Mouse (Mus musculus) small intestine, adult 2 months (tissue): ENCODE results near the gene 6030468B19Rik. TPM values are rescaled to one million over a fixed set of nuclear protein-coding genes. Genes with fewer than 3 reads are reported as not detected.
A peak's percentile ranks its signal among the peaks of the same experiment; 100 is the strongest.

Experiments
- H3K27ac ChIP-seq: fragments of 200-500 bp; 2 replicates; pipeline ENCODE4 v1.5.1; 2012; ENCODE audit warnings: low read depth, low read length, control low read depth, inconsistent platforms; ENCODE audit not compliant: insufficient read depth
- H3K27me3 ChIP-seq: fragments of 200-500 bp; 2 replicates; pipeline ENCODE4 v1.6.1; 2012; ENCODE audit warnings: mild to moderate bottlenecking, moderate library complexity, low read length, inconsistent platforms; ENCODE audit not compliant: control insufficient read depth, insufficient read depth
- H3K36me3 ChIP-seq: fragments of 200-500 bp; 2 replicates; pipeline ENCODE4 v1.6.1; 2012; ENCODE audit warnings: mild to moderate bottlenecking, low read length, control low read depth, inconsistent platforms; ENCODE audit not compliant: control insufficient read depth, insufficient read depth
- H3K4me1 ChIP-seq: fragments of 200-500 bp; 2 replicates; pipeline ENCODE4 v1.6.1; 2012; ENCODE audit warnings: low read length, inconsistent platforms, mixed read lengths; ENCODE audit not compliant: control insufficient read depth, insufficient read depth, insufficient read length
- H3K4me3 ChIP-seq: fragments of 200-500 bp; 2 replicates; pipeline ENCODE4 v1.5.1; 2012; ENCODE audit warnings: low read depth, mild to moderate bottlenecking, control low read depth, inconsistent platforms, low read length, moderate library complexity
- CTCF ChIP-seq: fragments of 200-500 bp; IDR thresholded peaks from 2 replicates; pipeline ENCODE4 v1.5.1; 2012; ENCODE audit warnings: low read depth, mild to moderate bottlenecking, control low read depth, inconsistent platforms, low read length, moderate library complexity, mixed read lengths; ENCODE audit not compliant: insufficient replicate concordance, insufficient read length; ENCODE audit errors: extremely low read depth
- POLR2A ChIP-seq: fragments of 200-500 bp; IDR thresholded peaks from 2 replicates; pipeline ENCODE4 v1.6.1; 2012; ENCODE audit warnings: low read depth, mild to moderate bottlenecking, control low read depth, inconsistent platforms, low read length, moderate library complexity
- WGBS: fragments of 180-500 bp; shearing (Covaris S2); methylation state at CpG from one replicate; pipeline ENCODE4 v1.1.7; 2018; 5-methylcytosine and 5-hydroxymethylcytosine counted together
- polyA plus RNA-seq: library from polyadenylated mRNA; depleted of rRNA; stranded (reverse); fragments of >200 nt; gene quantifications from 2 replicates; pipeline ENCODE4 v1.2.3, GENCODE M21; 2012

Gene 6030468B19Rik
- polyA plus RNA-seq, 1 experiment: 0.47 TPM

- Histone ChIP-seq H3K36me3 (peaks cover 43% of the 10 kb centered on the region), H3K27ac (peak overlapping the region; percentile 52), H3K4me1 (peaks cover 39% of the 10 kb centered on the region), H3K27me3 (no peaks in the 10 kb centered on the region), H3K4me3 (no peak overlapping the region)
- WGBS: 62% methylated on average over 13 of the region's 13 CpGs
- TF ChIP-seq CTCF: no peak
- 0 out of 2 replicates have a peak, but pooled peaks have one; percentile 19 for TF ChIP-seq POLR2A
These were observed 19.0 kb downstream of the 6030468B19Rik start for GRCm38 (mm10) chr11:117816389-117816996.

DNA sequence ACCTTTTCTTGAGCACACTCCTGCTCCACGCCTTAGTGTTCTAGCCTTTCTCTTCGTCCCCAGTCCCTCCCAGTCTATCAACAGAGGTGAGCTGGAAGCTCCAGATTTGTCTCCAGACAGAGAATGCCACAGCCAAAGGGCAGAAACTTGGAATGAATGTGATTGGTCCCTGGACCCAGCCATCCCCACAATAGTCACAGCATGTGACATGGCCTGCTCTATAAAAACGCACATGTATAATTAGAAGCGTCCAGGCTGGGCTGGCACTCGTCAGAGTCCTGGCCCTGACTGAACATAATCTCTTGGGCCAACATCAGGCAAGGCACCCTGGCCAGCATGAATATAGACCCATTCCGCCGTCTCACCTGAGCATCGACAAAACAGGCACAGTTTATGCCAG lies 21.6 kb downstream of the 6030468B19Rik start:
- TF ChIP-seq POLR2A: no peak
- TF ChIP-seq CTCF: no peak
- H3K4me3 ChIP-seq: no peak overlapping the region
- peaks cover 32% of the 10 kb centered on the region for H3K36me3 ChIP-seq
- H3K27me3 ChIP-seq: no peaks in the 10 kb centered on the region
- peaks cover 40% of the 10 kb centered on the region for H3K4me1 ChIP-seq
- H3K27ac ChIP-seq: no peak overlapping the region; the same call in 1 of the 2 replicates
- 62% methylated on average over 8 of the region's 8 CpGs for WGBS

DNA sequence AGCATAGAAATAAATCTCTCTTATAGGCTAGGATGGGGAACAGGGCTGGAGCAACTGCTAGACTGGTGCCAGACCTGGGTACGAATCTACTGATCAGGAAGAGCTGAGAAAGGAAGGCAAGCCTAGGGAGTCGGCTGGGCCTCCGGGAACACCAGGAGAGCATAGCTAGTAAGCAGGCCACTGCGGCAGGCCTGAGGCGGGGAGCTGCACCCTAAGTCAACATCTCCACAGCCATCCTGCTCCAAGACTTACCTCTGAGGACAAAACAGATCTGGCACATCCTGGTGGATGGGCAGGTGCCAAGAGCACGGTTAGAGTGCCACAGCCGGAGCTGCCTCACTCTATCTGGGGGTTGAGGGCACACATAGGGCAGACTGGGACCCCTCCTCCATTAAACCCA lies 22.7 kb downstream of the 6030468B19Rik start:
- no peak overlapping the region for H3K4me3 ChIP-seq
- WGBS: 44% methylated on average over 7 of the region's 7 CpGs
- TF ChIP-seq POLR2A (no peak), CTCF (no peak)
- peaks cover 35% of the 10 kb centered on the region for H3K4me1 ChIP-seq
- H3K27ac ChIP-seq: no peak overlapping the region
- H3K36me3 ChIP-seq: peaks cover 24% of the 10 kb centered on the region
- no peaks in the 10 kb centered on the region for H3K27me3 ChIP-seq

GRCm38 (mm10) chr11:117821868-117822267 lies 24.4 kb downstream of the 6030468B19Rik start:
- Histone ChIP-seq H3K27me3 (no peaks in the 10 kb centered on the region), H3K4me3 (no peak overlapping the region), H3K4me1 (peaks cover 29% of the 10 kb centered on the region), H3K36me3 (peaks cover 24% of the 10 kb centered on the region), H3K27ac (no peak overlapping the region)
- no peak for TF ChIP-seq POLR2A
- 66% methylated on average over 9 of the region's 9 CpGs for WGBS

GRCm38 (mm10) chr11:117822728-117823241 lies 25.3 kb downstream of the 6030468B19Rik start:
- no peaks in the 10 kb centered on the region for H3K27me3 ChIP-seq
- TF ChIP-seq POLR2A (no peak), CTCF (no peak)
- 52% methylated on average over 7 of the region's 7 CpGs for WGBS
- peak overlapping the region; percentile 25 for H3K27ac ChIP-seq
- H3K36me3 ChIP-seq: peaks cover 17% of the 10 kb centered on the region
- peaks cover 34% of the 10 kb centered on the region for H3K4me1 ChIP-seq
- no peak overlapping the region for H3K4me3 ChIP-seq

DNA sequence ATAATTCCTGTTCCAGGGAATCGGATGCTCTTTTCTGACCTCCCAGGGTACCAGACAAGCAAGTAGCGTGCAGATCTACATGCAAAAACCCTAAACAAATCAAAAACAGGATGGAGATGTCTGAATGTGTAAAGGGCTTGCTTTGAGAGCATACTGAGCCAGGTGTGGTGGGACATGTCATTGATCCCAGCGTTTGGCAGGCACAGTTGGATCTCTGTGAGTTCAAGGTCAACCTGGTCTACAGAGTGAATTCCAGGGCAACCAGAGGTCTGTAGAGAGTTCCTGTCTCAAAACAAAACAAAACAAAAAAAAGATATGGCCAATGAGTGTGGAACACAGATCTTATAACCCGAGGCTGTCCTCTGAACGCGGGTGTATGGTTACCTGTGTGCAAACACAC lies 26.0 kb downstream of the 6030468B19Rik start:
- Histone ChIP-seq H3K36me3 (peaks cover 12% of the 10 kb centered on the region), H3K4me1 (peaks cover 40% of the 10 kb centered on the region), H3K4me3 (no peak overlapping the region), H3K27ac (peak overlapping the region; percentile 85; the same call in 1 of the 2 replicates), H3K27me3 (no peaks in the 10 kb centered on the region)
- 67% methylated on average over 6 of the region's 6 CpGs for whole genome bisulfite sequencing
- TF ChIP-seq POLR2A (no peak), CTCF (no peak)

GRCm38 (mm10) chr11:117824060-117824969 lies 26.9 kb downstream of the 6030468B19Rik start:
- Histone ChIP-seq H3K36me3 (peaks cover 10% of the 10 kb centered on the region), H3K4me3 (peak overlapping the region; percentile 49), H3K27ac (peak overlapping the region; percentile 85), H3K4me1 (peaks cover 46% of the 10 kb centered on the region), H3K27me3 (no peaks in the 10 kb centered on the region)
- WGBS: 2% methylated on average over 23 of the region's 23 CpGs
- peak; percentile 88 for TF ChIP-seq CTCF
- TF ChIP-seq POLR2A: no peak
